Mouse (Mus musculus): ENCODE measurements around the gene Renbp. TPM values are rescaled to one million over a fixed set of nuclear protein-coding genes. Genes with fewer than 3 reads are reported as not detected.
A peak's percentile ranks its signal among the peaks of the same experiment; 100 is the strongest.

Gene Renbp
- polyA plus RNA-seq, 1 experiment, result 73.2 TPM

DNA sequence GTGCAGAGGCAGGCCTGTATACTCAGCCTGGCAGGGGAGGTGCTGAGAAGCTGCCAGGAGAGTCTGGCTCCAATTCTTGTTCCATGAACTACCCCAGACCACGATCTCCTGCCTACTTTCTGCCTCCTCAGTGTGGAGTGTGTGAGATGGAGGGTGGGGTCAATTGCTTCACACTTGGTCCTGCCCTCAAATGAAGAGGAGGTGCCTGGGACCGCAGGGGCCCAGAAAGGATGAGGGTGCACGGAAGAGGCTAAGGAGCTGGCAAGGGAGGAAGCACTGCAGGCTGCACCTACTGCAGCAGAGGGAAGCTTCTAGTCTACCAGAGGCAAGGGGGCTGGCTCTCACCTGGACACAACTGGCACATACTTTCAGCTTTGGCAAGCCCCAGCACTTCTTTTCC, 33.7 kb upstream of the Renbp start:
- Histone ChIP-seq H3K27me3 (ENCODE audit: control insufficient read depth, insufficient read depth, insufficient read length) (no peaks in the 10 kb centered on the region), H3K79me3 (ENCODE audit: low read depth) (peaks cover 61% of the 10 kb centered on the region), H3ac (ENCODE audit: control insufficient read depth, insufficient read length, low read depth) (peak overlapping the region; percentile 63), H3K36me3 (ENCODE audit: control insufficient read depth, insufficient read depth) (peaks cover 44% of the 10 kb centered on the region), H3K79me2 (ENCODE audit: control insufficient read depth, insufficient read depth) (peaks cover 72% of the 10 kb centered on the region), H3K4me3 (ENCODE audit: insufficient read depth, poor library complexity, severe bottlenecking) (peak overlapping the region; percentile 61)
- no peak for TF ChIP-seq MYOG (IDR thresholded peaks at IDR 0.05; ENCODE audit: control insufficient read depth, extremely low read depth, insufficient read length)

DNA sequence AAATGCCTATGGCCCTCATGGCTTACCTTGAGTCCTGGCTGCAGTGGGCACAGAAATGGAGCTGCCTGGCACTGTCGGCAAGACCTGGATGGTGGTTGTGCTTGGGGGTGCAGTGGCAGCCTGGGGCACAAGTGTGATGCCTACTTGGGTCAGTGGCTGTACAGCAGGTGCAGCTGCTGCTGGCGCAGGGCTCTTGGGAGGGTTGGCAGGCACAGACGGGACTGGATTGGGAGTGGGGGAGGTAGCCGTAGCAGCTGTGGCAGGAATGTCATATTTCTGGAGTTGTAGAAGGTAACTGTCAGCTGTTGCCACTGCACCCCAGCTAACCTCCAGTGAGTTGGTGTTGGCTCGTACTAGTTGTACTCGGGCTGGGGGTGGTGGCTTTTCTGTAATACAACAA, 24.3 kb upstream of the Renbp start:
- H3ac ChIP-seq (ENCODE audit: control insufficient read depth, insufficient read length, low read depth), result no peak overlapping the region
- peaks cover 6% of the 10 kb centered on the region for H3K79me3 ChIP-seq (ENCODE audit: low read depth)
- no peaks in the 10 kb centered on the region for H3K27me3 ChIP-seq (ENCODE audit: control insufficient read depth, insufficient read depth, insufficient read length)
- H3K36me3 ChIP-seq (ENCODE audit: control insufficient read depth, insufficient read depth), result peaks cover 73% of the 10 kb centered on the region
- H3K4me3 ChIP-seq (ENCODE audit: insufficient read depth, poor library complexity, severe bottlenecking), result no peak overlapping the region
- TF ChIP-seq MYOD1 (IDR thresholded peaks at IDR 0.05; ENCODE audit: control insufficient read depth, insufficient read length, low read depth), result no peak
- TF ChIP-seq CTCF (IDR thresholded peaks at IDR 0.05; ENCODE audit: control insufficient read depth, insufficient read depth, insufficient read length), result no peak
- no peak for TF ChIP-seq MYOG (IDR thresholded peaks at IDR 0.05; ENCODE audit: control insufficient read depth, extremely low read depth, insufficient read length)
- TF ChIP-seq FOSL1 (IDR thresholded peaks at IDR 0.05; ENCODE audit: insufficient read depth, low read length, poor library complexity, severe bottlenecking), result no peak
- no peak for TF ChIP-seq MAX (IDR thresholded peaks at IDR 0.05)
- peaks cover 21% of the 10 kb centered on the region for H3K79me2 ChIP-seq (ENCODE audit: control insufficient read depth, insufficient read depth)

DNA sequence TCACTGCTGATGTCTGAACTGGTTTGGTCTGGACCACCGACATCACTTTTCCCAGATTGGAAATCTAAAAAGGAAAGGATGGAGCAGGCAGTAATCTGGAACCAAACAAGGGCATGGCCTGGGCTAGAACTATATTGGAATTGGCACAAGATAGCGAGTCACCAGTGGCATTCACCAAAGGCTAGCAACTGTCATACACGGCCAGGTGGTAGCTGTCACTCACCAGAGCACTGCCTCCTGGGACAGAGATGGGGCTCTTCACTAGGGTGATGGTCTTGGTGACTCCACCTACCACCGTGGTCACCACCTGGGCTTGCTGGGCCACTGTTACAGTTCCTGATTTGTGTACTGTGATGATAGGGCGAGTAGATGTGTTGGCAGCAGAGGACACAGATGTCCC, 22.0 kb upstream of the Renbp start:
- H3K79me2 ChIP-seq (ENCODE audit: control insufficient read depth, insufficient read depth), result no peaks in the 10 kb centered on the region
- H3K27me3 ChIP-seq (ENCODE audit: control insufficient read depth, insufficient read depth, insufficient read length), result no peaks in the 10 kb centered on the region
- H3K36me3 ChIP-seq (ENCODE audit: control insufficient read depth, insufficient read depth), result peaks cover 62% of the 10 kb centered on the region
- no peaks in the 10 kb centered on the region for H3K79me3 ChIP-seq (ENCODE audit: low read depth)
- TF ChIP-seq FOSL1 (IDR thresholded peaks at IDR 0.05; ENCODE audit: insufficient read depth, low read length, poor library complexity, severe bottlenecking) (no peak), USF1 (IDR thresholded peaks at IDR 0.05; ENCODE audit: low read depth) (no peak), CEBPB (IDR thresholded peaks at IDR 0.05; ENCODE audit: low read depth) (no peak), MAX (IDR thresholded peaks at IDR 0.05) (no peak), CTCF (IDR thresholded peaks at IDR 0.05; ENCODE audit: control insufficient read depth, insufficient read depth, insufficient read length) (no peak), MYOD1 (IDR thresholded peaks at IDR 0.05; ENCODE audit: control insufficient read depth, insufficient read length, low read depth) (no peak), MYOG (IDR thresholded peaks at IDR 0.05; ENCODE audit: control insufficient read depth, extremely low read depth, insufficient read length) (no peak)
- H3ac ChIP-seq (ENCODE audit: control insufficient read depth, insufficient read length, low read depth), result no peak overlapping the region
- H3K4me3 ChIP-seq (ENCODE audit: insufficient read depth, poor library complexity, severe bottlenecking), result no peak overlapping the region

DNA sequence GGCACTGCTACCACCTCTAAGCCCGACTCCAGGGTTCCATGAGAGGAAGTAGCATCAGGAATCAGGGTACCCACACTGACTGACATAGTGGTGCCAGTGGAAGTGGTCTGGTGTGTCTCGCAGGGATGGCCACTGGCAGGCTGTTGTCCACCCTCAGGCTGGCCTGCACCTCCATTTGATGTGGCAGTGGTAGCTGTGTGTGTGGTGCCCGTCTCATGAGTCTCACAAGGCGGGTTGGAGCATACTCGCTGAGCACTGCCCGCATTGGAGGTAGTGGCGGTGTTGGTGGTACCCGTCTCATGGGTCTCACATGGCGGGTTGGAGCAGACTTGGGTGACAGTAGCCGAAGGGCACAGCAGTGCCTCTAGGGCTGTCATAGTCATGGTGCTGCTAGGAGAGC, 18.7 kb upstream of the Renbp start:
- Histone ChIP-seq H3K79me2 (ENCODE audit: control insufficient read depth, insufficient read depth) (no peaks in the 10 kb centered on the region), H3K36me3 (ENCODE audit: control insufficient read depth, insufficient read depth) (peaks cover 60% of the 10 kb centered on the region), H3K4me3 (ENCODE audit: insufficient read depth, poor library complexity, severe bottlenecking) (no peak overlapping the region), H3ac (ENCODE audit: control insufficient read depth, insufficient read length, low read depth) (no peak overlapping the region), H3K79me3 (ENCODE audit: low read depth) (no peaks in the 10 kb centered on the region), H3K27me3 (ENCODE audit: control insufficient read depth, insufficient read depth, insufficient read length) (no peaks in the 10 kb centered on the region)
- TF ChIP-seq MYOG (IDR thresholded peaks at IDR 0.05; ENCODE audit: control insufficient read depth, extremely low read depth, insufficient read length), result no peak
- TF ChIP-seq MAX (IDR thresholded peaks at IDR 0.05), result no peak
- TF ChIP-seq CEBPB (IDR thresholded peaks at IDR 0.05; ENCODE audit: low read depth), result no peak
- no peak for TF ChIP-seq FOSL1 (IDR thresholded peaks at IDR 0.05; ENCODE audit: insufficient read depth, low read length, poor library complexity, severe bottlenecking)
- no peak for TF ChIP-seq MYOD1 (IDR thresholded peaks at IDR 0.05; ENCODE audit: control insufficient read depth, insufficient read length, low read depth)
- no peak for TF ChIP-seq USF1 (IDR thresholded peaks at IDR 0.05; ENCODE audit: low read depth)

DNA sequence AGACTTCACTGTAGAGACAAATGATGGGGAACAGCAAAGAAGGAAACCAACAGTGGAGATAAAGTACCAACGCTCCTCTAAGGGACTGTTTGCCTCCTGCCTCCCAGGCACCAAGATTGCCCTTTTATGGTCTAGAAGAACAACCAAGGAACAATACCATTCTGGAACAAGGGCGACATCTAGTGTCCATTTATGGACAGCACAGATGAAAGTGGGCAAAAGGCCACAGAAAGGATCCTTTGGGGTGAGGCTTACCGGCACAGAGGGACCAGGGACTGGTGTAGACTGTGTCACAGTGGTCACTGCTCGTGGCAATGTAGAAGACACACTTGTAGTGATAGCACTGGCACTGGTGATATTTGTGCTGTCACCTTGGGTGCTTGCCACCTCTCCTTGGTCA, 18.0 kb upstream of the Renbp start:
- Histone ChIP-seq H3K79me3 (ENCODE audit: low read depth) (no peaks in the 10 kb centered on the region), H3K4me3 (ENCODE audit: insufficient read depth, poor library complexity, severe bottlenecking) (no peak overlapping the region), H3K27me3 (ENCODE audit: control insufficient read depth, insufficient read depth, insufficient read length) (no peaks in the 10 kb centered on the region), H3K79me2 (ENCODE audit: control insufficient read depth, insufficient read depth) (no peaks in the 10 kb centered on the region), H3ac (ENCODE audit: control insufficient read depth, insufficient read length, low read depth) (no peak overlapping the region), H3K36me3 (ENCODE audit: control insufficient read depth, insufficient read depth) (peaks cover 58% of the 10 kb centered on the region)
- TF ChIP-seq MYOG (IDR thresholded peaks at IDR 0.05; ENCODE audit: control insufficient read depth, extremely low read depth, insufficient read length) (no peak), FOSL1 (IDR thresholded peaks at IDR 0.05; ENCODE audit: insufficient read depth, low read length, poor library complexity, severe bottlenecking) (no peak), CTCF (IDR thresholded peaks at IDR 0.05; ENCODE audit: control insufficient read depth, insufficient read depth, insufficient read length) (no peak), USF1 (IDR thresholded peaks at IDR 0.05; ENCODE audit: low read depth) (no peak), CEBPB (IDR thresholded peaks at IDR 0.05; ENCODE audit: low read depth) (no peak), MYOD1 (IDR thresholded peaks at IDR 0.05; ENCODE audit: control insufficient read depth, insufficient read length, low read depth) (no peak), MAX (IDR thresholded peaks at IDR 0.05) (no peak)

DNA sequence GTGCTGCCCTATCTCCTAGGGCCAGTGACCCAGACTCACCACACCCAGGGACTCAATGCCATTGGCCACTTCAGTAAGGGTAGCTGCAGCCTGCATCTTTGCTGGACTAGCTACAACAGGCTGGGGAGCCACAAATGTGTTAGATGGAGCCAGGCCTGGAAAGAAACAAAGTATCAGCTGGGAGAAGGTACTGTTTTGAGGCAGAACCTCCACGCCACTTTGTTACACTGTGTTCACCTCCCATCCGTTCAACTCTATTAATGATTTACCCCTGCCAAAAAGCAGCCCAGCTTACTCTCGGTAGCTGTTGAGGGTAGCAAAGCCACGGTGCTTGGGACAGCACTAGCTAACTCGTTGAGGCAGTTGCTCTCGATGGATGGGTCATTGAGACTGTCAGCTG, 16.2 kb upstream of the Renbp start:
- Histone ChIP-seq H3K79me3 (ENCODE audit: low read depth) (no peaks in the 10 kb centered on the region), H3K36me3 (ENCODE audit: control insufficient read depth, insufficient read depth) (peaks cover 49% of the 10 kb centered on the region), H3K4me3 (ENCODE audit: insufficient read depth, poor library complexity, severe bottlenecking) (no peak overlapping the region), H3ac (ENCODE audit: control insufficient read depth, insufficient read length, low read depth) (no peak overlapping the region), H3K79me2 (ENCODE audit: control insufficient read depth, insufficient read depth) (no peaks in the 10 kb centered on the region), H3K27me3 (ENCODE audit: control insufficient read depth, insufficient read depth, insufficient read length) (no peaks in the 10 kb centered on the region)
- TF ChIP-seq MYOD1 (IDR thresholded peaks at IDR 0.05; ENCODE audit: control insufficient read depth, insufficient read length, low read depth) (no peak), FOSL1 (IDR thresholded peaks at IDR 0.05; ENCODE audit: insufficient read depth, low read length, poor library complexity, severe bottlenecking) (no peak), CEBPB (IDR thresholded peaks at IDR 0.05; ENCODE audit: low read depth) (no peak), CTCF (IDR thresholded peaks at IDR 0.05; ENCODE audit: control insufficient read depth, insufficient read depth, insufficient read length) (no peak), MYOG (IDR thresholded peaks at IDR 0.05; ENCODE audit: control insufficient read depth, extremely low read depth, insufficient read length) (no peak), USF1 (IDR thresholded peaks at IDR 0.05; ENCODE audit: low read depth) (no peak), MAX (IDR thresholded peaks at IDR 0.05) (no peak)
